Mouse (Mus musculus) embryonic facial prominence, embryonic 14.5 days (tissue): Measurements from ENCODE around the gene Gucy1b2. TPM values are rescaled to one million over a fixed set of nuclear protein-coding genes. Genes with fewer than 3 reads are reported as not detected.

Source experiments
- ATAC-seq: fragments of 200-750 bp; cut with Nextera tagmentation; 2 replicates; pipeline ENCODE4 v1.8.0; 2017; ENCODE audit warnings: low read depth, moderate number of reproducible peaks, moderate TSS enrichment
- DNase-seq: peaks from one replicate; pipeline ENCODE4 v3.0.0-alpha.2; 2015; ENCODE audit warnings: low spot score
- H3K27ac ChIP-seq: fragments of 300-500 bp; sonication (generic); replicated peaks from 2 replicates; pipeline ENCODE4 v1.5.1; 2014; ENCODE audit warnings: low read depth, mild to moderate bottlenecking, low read length, moderate library complexity
- H3K27me3 ChIP-seq: fragments of 300-500 bp; sonication (generic); replicated peaks from 2 replicates; pipeline ENCODE4 v1.6.1; 2014; ENCODE audit warnings: low read length; ENCODE audit not compliant: control insufficient read depth, insufficient read depth
- H3K36me3 ChIP-seq: fragments of 300-500 bp; sonication (generic); 2 replicates; pipeline ENCODE4 v1.6.1; 2014; ENCODE audit warnings: low read length, mixed read lengths; ENCODE audit not compliant: control insufficient read depth, insufficient read depth
- H3K4me1 ChIP-seq: fragments of 300-500 bp; sonication (generic); 2 replicates; pipeline ENCODE4 v1.6.1; 2014; ENCODE audit warnings: antibody characterized with exemption, low read length; ENCODE audit not compliant: control insufficient read depth, insufficient read depth
- H3K4me2 ChIP-seq: fragments of 300-500 bp; sonication (generic); 2 replicates; pipeline ENCODE4 v1.6.1; 2014; ENCODE audit warnings: low read depth, mild to moderate bottlenecking, low read length, moderate library complexity, mixed read lengths
- H3K4me3 ChIP-seq: fragments of 300-500 bp; sonication (generic); 2 replicates; pipeline ENCODE4 v1.5.1; 2014; ENCODE audit warnings: low read depth, mild to moderate bottlenecking, low read length
- H3K9ac ChIP-seq: fragments of 300-500 bp; sonication (generic); 2 replicates; pipeline ENCODE4 v1.6.1; 2014; ENCODE audit warnings: low read depth, mild to moderate bottlenecking, low read length, moderate library complexity, mixed read lengths
- H3K9me3 ChIP-seq: fragments of 300-500 bp; sonication (generic); 2 replicates; pipeline ENCODE4 v1.6.1; 2016; ENCODE audit warnings: low read length; ENCODE audit not compliant: control insufficient read depth
- WGBS: fragments of 180-500 bp; shearing (Covaris S2); extraction: QIAGEN DNeasy Blood & Tissue Kit; methylation state at CpG from one replicate; pipeline ENCODE4 v1.1.7; 2014; 5-methylcytosine and 5-hydroxymethylcytosine counted together
- polyA plus RNA-seq: library from polyadenylated mRNA; unstranded; fragments of >200 nt; fragmentation: Nextera tagmentation; extraction: Ambion mirVana; gene quantifications from 2 replicates; pipeline ENCODE4 v1.2.1, GENCODE M21; 2014

The Gucy1b2 gene
- polyA plus RNA-seq, 1 experiment from 2014 or later = 0.15 TPM

- 58% methylated on average over 3 of the region's 3 CpGs for WGBS
- H3K36me3 ChIP-seq = no peaks in the 10 kb centered on the region
- no peak overlapping the region for H3K27ac ChIP-seq
- H3K4me2 ChIP-seq = no peak overlapping the region
- no peaks in the 10 kb centered on the region for H3K4me1 ChIP-seq
- H3K27me3 ChIP-seq = no peaks in the 10 kb centered on the region
- ATAC-seq (peak; percentile 17; the same call in 1 of the 2 replicates), DNase-seq (peak; percentile 33)
- no peak overlapping the region for H3K9ac ChIP-seq
- no peak overlapping the region for H3K4me3 ChIP-seq
- H3K9me3 ChIP-seq = no peaks in the 10 kb centered on the region
Observed at GRCm38 (mm10) chr14:62454136-62454535, 2.0 kb downstream of the Gucy1b2 start.

DNA sequence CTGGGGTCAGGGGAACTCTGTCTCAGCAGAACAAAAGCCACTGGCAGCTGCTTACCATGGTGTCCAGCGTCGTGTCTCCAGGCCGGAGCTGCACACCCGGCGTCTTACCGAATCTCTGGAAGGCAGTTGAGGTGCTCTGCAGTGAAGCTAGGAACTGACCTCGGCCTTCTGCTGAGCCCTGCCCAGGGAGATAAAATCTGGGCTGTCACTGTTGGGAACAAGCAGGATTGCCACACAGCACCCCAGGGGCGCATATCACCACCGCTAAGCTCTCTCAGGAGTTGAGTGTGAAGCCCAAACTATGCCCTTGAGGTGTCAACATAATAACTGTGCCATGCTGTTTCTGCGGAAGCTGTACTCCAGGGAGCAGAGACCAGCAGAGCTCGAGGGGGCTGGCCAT is 2.8 kb downstream of the Gucy1b2 start:
- no peaks in the 10 kb centered on the region for H3K27me3 ChIP-seq
- DNase-seq (no peak), ATAC-seq (no peak)
- no peak overlapping the region for H3K9ac ChIP-seq
- H3K27ac ChIP-seq = no peak overlapping the region
- no peaks in the 10 kb centered on the region for H3K4me1 ChIP-seq
- no peaks in the 10 kb centered on the region for H3K9me3 ChIP-seq
- no peak overlapping the region for H3K4me3 ChIP-seq
- no peak overlapping the region for H3K4me2 ChIP-seq
- 79% methylated on average over 11 of the region's 11 CpGs for WGBS
- no peaks in the 10 kb centered on the region for H3K36me3 ChIP-seq

- H3K4me3 ChIP-seq = no peak overlapping the region
- H3K4me1 ChIP-seq = no peaks in the 10 kb centered on the region
- no peak for ATAC-seq
- H3K27ac ChIP-seq = no peak overlapping the region
- H3K36me3 ChIP-seq = no peaks in the 10 kb centered on the region
- H3K9me3 ChIP-seq = no peaks in the 10 kb centered on the region
- no peaks in the 10 kb centered on the region for H3K27me3 ChIP-seq
- DNase-seq = no peak
- 100% methylated on average over 1 of the region's 1 CpGs for WGBS
- H3K9ac ChIP-seq = no peak overlapping the region
- H3K4me2 ChIP-seq = no peak overlapping the region
Observed at GRCm38 (mm10) chr14:62450706-62451105, 5.4 kb downstream of the Gucy1b2 start.

DNA sequence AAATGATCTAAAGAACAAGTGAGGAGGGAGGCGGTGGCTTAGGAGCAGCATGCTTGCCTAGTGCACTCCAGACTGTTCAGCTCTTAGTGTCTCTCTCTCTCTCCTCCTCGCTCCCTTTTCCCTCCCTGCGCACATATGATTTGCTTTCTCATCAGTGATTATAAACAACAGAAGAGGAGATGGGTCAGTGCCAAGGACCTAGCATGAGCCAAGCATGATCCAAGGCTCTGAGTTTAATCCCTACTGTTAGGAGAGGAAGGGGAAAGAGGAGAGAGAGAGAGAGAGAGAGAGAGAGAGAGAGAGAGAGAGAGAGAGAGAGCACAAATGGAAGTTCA is 8.9 kb downstream of the Gucy1b2 start:
- no peaks in the 10 kb centered on the region for H3K27me3 ChIP-seq
- 0 out of 2 replicates have a peak, but pooled peaks cover 4% of the 10 kb centered on the region for H3K4me1 ChIP-seq
- DNase-seq (peak; percentile 79), ATAC-seq (peak; percentile 70)
- no peaks in the 10 kb centered on the region for H3K9me3 ChIP-seq
- no peak overlapping the region for H3K9ac ChIP-seq
- no peak overlapping the region for H3K27ac ChIP-seq
- H3K36me3 ChIP-seq = no peaks in the 10 kb centered on the region
- H3K4me2 ChIP-seq = no peak overlapping the region
- WGBS = 81% methylated on average over 3 of the region's 3 CpGs
- H3K4me3 ChIP-seq = no peak overlapping the region

- Histone ChIP-seq H3K9ac (no peak overlapping the region), H3K36me3 (no peaks in the 10 kb centered on the region), H3K9me3 (no peaks in the 10 kb centered on the region), H3K4me1 (0 out of 2 replicates have a peak, but pooled peaks cover 4% of the 10 kb centered on the region), H3K27me3 (no peaks in the 10 kb centered on the region), H3K4me2 (no peak overlapping the region), H3K27ac (no peak overlapping the region), H3K4me3 (no peak overlapping the region)
- ATAC-seq (no peak; the same call in 1 of the 2 replicates), DNase-seq (no peak)
- WGBS = 79% methylated on average over 7 of the region's 7 CpGs
Observed at GRCm38 (mm10) chr14:62446385-62447213, 9.5 kb downstream of the Gucy1b2 start.

DNA sequence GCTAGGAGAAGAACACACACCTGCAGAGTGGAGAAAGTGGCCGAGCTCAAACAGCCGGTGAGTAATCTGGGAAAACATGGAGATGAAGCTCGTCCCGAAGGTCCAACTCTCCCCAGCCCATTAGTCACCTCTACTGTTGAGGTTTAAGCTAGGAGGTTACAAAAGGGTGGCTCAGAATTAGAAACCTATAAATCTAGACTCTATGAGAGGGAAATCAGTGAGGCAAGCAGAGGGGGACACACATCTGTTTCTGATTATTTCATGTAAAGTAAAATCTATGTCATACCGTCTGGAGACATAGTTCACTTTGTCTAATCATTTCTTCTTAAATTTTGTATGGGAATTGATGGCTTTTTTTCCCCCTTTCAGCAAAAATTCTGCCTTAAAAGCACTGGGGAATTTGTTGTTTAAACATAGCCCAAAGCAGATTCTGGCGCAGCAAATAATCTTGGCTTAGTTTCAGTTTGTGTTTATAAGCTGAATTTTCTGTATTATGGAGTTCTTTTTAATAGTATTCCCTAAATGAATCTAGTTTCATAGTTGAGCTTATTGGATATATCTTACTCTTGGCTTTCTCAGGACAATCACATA is 12.2 kb downstream of the Gucy1b2 start:
- Histone ChIP-seq H3K27me3 (no peaks in the 10 kb centered on the region), H3K4me1 (0 out of 2 replicates have a peak, but pooled peaks cover 4% of the 10 kb centered on the region), H3K4me2 (no peak overlapping the region), H3K9ac (no peak overlapping the region), H3K9me3 (no peaks in the 10 kb centered on the region), H3K36me3 (no peaks in the 10 kb centered on the region), H3K27ac (peak overlapping the region; percentile 2; the same call in 1 of the 2 replicates), H3K4me3 (no peak overlapping the region)
- 49% methylated on average over 6 of the region's 6 CpGs for WGBS
- ATAC-seq (0 out of 2 replicates have a peak, but pooled peaks have one; percentile 64), DNase-seq (peak; percentile 79)

DNA sequence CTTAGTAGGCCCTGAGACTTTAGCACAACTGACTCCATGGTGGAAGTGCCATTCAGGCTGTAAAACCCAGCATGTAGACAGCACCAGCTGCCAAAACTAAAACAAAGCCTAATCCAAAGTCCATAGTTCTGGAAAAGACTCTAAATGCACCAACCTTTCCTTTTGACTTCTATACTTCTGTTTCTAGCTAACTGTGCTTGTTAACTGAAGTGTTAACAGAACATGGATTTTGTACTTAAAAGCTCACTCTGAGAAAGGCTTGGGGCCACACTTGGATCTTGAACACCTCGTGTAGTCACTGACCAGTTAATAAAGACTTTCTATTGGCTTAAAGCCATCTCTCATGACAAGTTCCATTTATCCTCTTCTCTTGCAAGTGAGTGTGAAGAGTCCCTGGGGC is 13.1 kb downstream of the Gucy1b2 start:
- Histone ChIP-seq H3K27ac (no peak overlapping the region), H3K36me3 (no peaks in the 10 kb centered on the region), H3K9ac (no peak overlapping the region), H3K4me2 (no peak overlapping the region), H3K27me3 (no peaks in the 10 kb centered on the region), H3K9me3 (no peaks in the 10 kb centered on the region), H3K4me3 (no peak overlapping the region), H3K4me1 (0 out of 2 replicates have a peak, but pooled peaks cover 4% of the 10 kb centered on the region)
- ATAC-seq = no peak
- no peak for DNase-seq
- WGBS = 48% methylated on average over 1 of the region's 1 CpGs

DNA sequence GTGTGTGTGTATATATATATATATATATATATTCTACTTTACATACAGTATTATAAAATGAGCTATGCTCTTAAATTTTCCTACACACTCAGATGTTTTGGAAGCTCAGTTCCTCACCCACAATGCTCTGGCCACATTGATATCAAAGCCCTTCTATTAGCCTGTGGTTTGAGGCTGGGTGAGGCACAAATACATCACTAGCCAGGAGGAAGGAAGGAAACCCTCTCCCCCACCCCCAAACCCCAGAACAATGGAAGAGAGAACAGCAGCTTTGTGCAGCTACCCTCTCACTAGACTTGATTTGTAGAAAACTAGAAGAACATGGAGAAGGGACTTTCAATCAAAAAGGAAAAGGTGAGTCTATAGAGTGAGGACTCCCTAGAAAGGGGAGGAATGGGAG is 16.1 kb downstream of the Gucy1b2 start:
- no peak overlapping the region for H3K9ac ChIP-seq
- DNase-seq = no peak
- no peak overlapping the region for H3K4me3 ChIP-seq
- no peak overlapping the region for H3K27ac ChIP-seq
- ATAC-seq = no peak
- H3K9me3 ChIP-seq = no peaks in the 10 kb centered on the region
- no peaks in the 10 kb centered on the region for H3K27me3 ChIP-seq
- 0 out of 2 replicates have a peak, but pooled peaks cover 4% of the 10 kb centered on the region for H3K4me1 ChIP-seq
- no peaks in the 10 kb centered on the region for H3K36me3 ChIP-seq
- no peak overlapping the region for H3K4me2 ChIP-seq
